ENCODE assay signal across 27 mouse cellular contexts in genomic region chr5:24477909-24478308, GRCm38 (mm10). TPM values are rescaled to one million over a fixed set of nuclear protein-coding genes. Genes with fewer than 3 reads are reported as not detected.
"Had no signal": no experiment of that assay in that cellular context is flagged by ENCODE, and none has a peak within 500 bp of the region (broad histone marks: within the 10 kb centered on the region; RNA-seq: fewer than 3 reads in every experiment).

No protein-coding gene starts in this region.

- DNase-seq: cerebellum, adult 8-10 months; cerebellum, adult 9-10 months; cerebellum, adult 9-11 months; cerebellum, postnatal 10 days; cerebellum, postnatal 14 days; cerebellum, postnatal 25 days; cerebellum, postnatal 36 days; embryo, embryonic 11 days; forebrain, postnatal 0 days; gastrocnemius, adult 2 months; gastrocnemius, postnatal 10 days; gastrocnemius, postnatal 14 days; gastrocnemius, postnatal 25 days; gastrocnemius, postnatal 36 days; heart, adult 11 months; heart, adult 18-20 months; heart, adult 2 months had no signal

- H3K4me3 ChIP-seq: embryonic facial prominence, embryonic 10.5 days; embryonic facial prominence, embryonic 12.5 days; embryonic facial prominence, embryonic 13.5 days; embryonic facial prominence, embryonic 15.5 days; erythroblast, embryonic 14.5 days; forebrain, embryonic 10.5 days; forebrain, embryonic 12.5 days; forebrain, embryonic 13.5 days; forebrain, embryonic 15.5 days; gastrocnemius, adult 2 months; heart, adult 2 months had no signal

- H3K4me2 ChIP-seq: embryonic facial prominence, embryonic 12.5 days; embryonic facial prominence, embryonic 13.5 days; embryonic facial prominence, embryonic 15.5 days; forebrain, embryonic 12.5 days; forebrain, embryonic 13.5 days; forebrain, embryonic 15.5 days had no signal

RNA-seq across cellular contexts. Expression of gene Gbx1, which starts 49.1 kb away (rescaled TPM):
- polyA plus RNA-seq: embryonic facial prominence, embryonic 15.5 days; erythroblast, embryonic 14.5 days; gonadal fat pad, adult 2 months had no signal
